Mouse (Mus musculus): ENCODE data around the gene Bhlhe40. TPM values are rescaled to one million over a fixed set of nuclear protein-coding genes. Genes with fewer than 3 reads are reported as not detected.
A peak's percentile ranks its signal among the peaks of the same experiment; 100 is the strongest.

Gene Bhlhe40
- total and polyA plus RNA-seq, 3 experiments: 27.9 to 64.6 (median 31.1) TPM

GRCm38 (mm10) chr6:108664533-108665150, 4.2 kb downstream of the Bhlhe40 start:
- H3K27ac ChIP-seq: peak overlapping the region; percentile 24
- WGBS: 66% methylated on average over 24 of the region's 24 CpGs
- no peak overlapping the region; the same call in 1 of the 2 replicates for H3K4me3 ChIP-seq
- peaks cover 21% of the 10 kb centered on the region for H3K4me1 ChIP-seq (ENCODE audit: control insufficient read depth, insufficient read depth, low read length)
- H3K9ac ChIP-seq (ENCODE audit: low read depth, low read length): no peak overlapping the region
- intact Hi-C loops (cut with DNase I): loop anchor here (5.0 kb wide), 2 partner anchors 452 to 567 kb away; partner anchors contain the start of gene Itpr1
- no peaks in the 10 kb centered on the region for H3K79me2 ChIP-seq (replicated peaks; ENCODE audit: control insufficient read depth, insufficient read depth, low read length)
- peaks cover 41% of the 10 kb centered on the region for H3K36me3 ChIP-seq (ENCODE audit: control insufficient read depth, insufficient read depth, low read length)
- TF ChIP-seq EP300 (IDR thresholded peaks at IDR 0.05; ENCODE audit: insufficient read depth, low read depth, low read length): no peak
- no peak for TF ChIP-seq CTCF (IDR thresholded peaks at IDR 0.05)
- TF ChIP-seq POLR2A (IDR thresholded peaks at IDR 0.05; ENCODE audit: insufficient read depth, low read depth, low read length): no peak
- no peaks in the 10 kb centered on the region for H3K27me3 ChIP-seq (ENCODE audit: control insufficient read depth, insufficient read depth, low read length)
- DNase-seq: peak in 1 of 2 experiments; percentile 11

- peak overlapping the region; percentile 31; the same call in 1 of the 2 replicates for H3K9ac ChIP-seq (ENCODE audit: low read depth, low read length)
- peak overlapping the region; percentile 38 for H3K27ac ChIP-seq
- no peaks in the 10 kb centered on the region for H3K27me3 ChIP-seq (ENCODE audit: control insufficient read depth, insufficient read depth, low read length)
- peaks cover 21% of the 10 kb centered on the region for H3K4me1 ChIP-seq (ENCODE audit: control insufficient read depth, insufficient read depth, low read length)
- H3K79me2 ChIP-seq (replicated peaks; ENCODE audit: control insufficient read depth, insufficient read depth, low read length): no peaks in the 10 kb centered on the region
- DNase-seq: no peak
- H3K4me3 ChIP-seq: no peak overlapping the region
- 47% methylated on average over 5 of the region's 5 CpGs for WGBS
- H3K36me3 ChIP-seq (ENCODE audit: control insufficient read depth, insufficient read depth, low read length): peaks cover 41% of the 10 kb centered on the region
- TF ChIP-seq POLR2A (IDR thresholded peaks at IDR 0.05; ENCODE audit: insufficient read depth, low read depth, low read length) (no peak), EP300 (IDR thresholded peaks at IDR 0.05; ENCODE audit: insufficient read depth, low read depth, low read length) (no peak), CTCF (IDR thresholded peaks at IDR 0.05) (no peak)
- intact Hi-C loops (cut with DNase I): no loop called here
These were observed 5.2 kb downstream of the Bhlhe40 start for GRCm38 (mm10) chr6:108665587-108665986.

- Histone ChIP-seq H3K27me3 (ENCODE audit: control insufficient read depth, insufficient read depth, low read length) (no peaks in the 10 kb centered on the region), H3K79me2 (replicated peaks; ENCODE audit: control insufficient read depth, insufficient read depth, low read length) (no peaks in the 10 kb centered on the region), H3K9ac (ENCODE audit: low read depth, low read length) (no peak overlapping the region), H3K4me3 (no peak overlapping the region), H3K36me3 (ENCODE audit: control insufficient read depth, insufficient read depth, low read length) (peaks cover 41% of the 10 kb centered on the region), H3K27ac (peak overlapping the region; percentile 90), H3K4me1 (ENCODE audit: control insufficient read depth, insufficient read depth, low read length) (peaks cover 22% of the 10 kb centered on the region)
- WGBS: 59% methylated on average over 12 of the region's 12 CpGs
- TF ChIP-seq POLR2A (IDR thresholded peaks at IDR 0.05; ENCODE audit: insufficient read depth, low read depth, low read length) (peak; percentile 14; the same call in 1 of the 2 replicates), EP300 (IDR thresholded peaks at IDR 0.05; ENCODE audit: insufficient read depth, low read depth, low read length) (no peak)
- intact Hi-C loops (cut with DNase I): no loop called here
- no peak for DNase-seq
These were observed 6.4 kb downstream of the Bhlhe40 start for GRCm38 (mm10) chr6:108666648-108667488.

- Histone ChIP-seq H3K4me3 (no peak overlapping the region), H3K27me3 (ENCODE audit: control insufficient read depth, insufficient read depth, low read length) (no peaks in the 10 kb centered on the region), H3K9ac (ENCODE audit: low read depth, low read length) (peak overlapping the region; percentile 47), H3K27ac (peak overlapping the region; percentile 90), H3K4me1 (ENCODE audit: control insufficient read depth, insufficient read depth, low read length) (peaks cover 22% of the 10 kb centered on the region), H3K36me3 (ENCODE audit: control insufficient read depth, insufficient read depth, low read length) (peaks cover 39% of the 10 kb centered on the region), H3K79me2 (replicated peaks; ENCODE audit: control insufficient read depth, insufficient read depth, low read length) (no peaks in the 10 kb centered on the region)
- TF ChIP-seq EP300 (IDR thresholded peaks at IDR 0.05; ENCODE audit: insufficient read depth, low read depth, low read length) (0 out of 2 replicates have a peak, but pooled peaks have one; percentile 22), CTCF (IDR thresholded peaks at IDR 0.05) (no peak), POLR2A (IDR thresholded peaks at IDR 0.05; ENCODE audit: insufficient read depth, low read depth, low read length) (0 out of 2 replicates have a peak, but pooled peaks have one; percentile 16)
- 6% methylated on average over 6 of the region's 6 CpGs for WGBS
- DNase-seq: peak; percentile 56 to 57
- intact Hi-C loops (cut with DNase I): loop anchor here (1.0 to 2.0 kb wide), 2 partner anchors 7 to 43 kb away; partner anchors contain the start of gene Bhlhe40
These were observed 7.2 kb downstream of the Bhlhe40 start for GRCm38 (mm10) chr6:108667599-108668021.

GRCm38 (mm10) chr6:108668321-108668786, 7.9 kb downstream of the Bhlhe40 start:
- Histone ChIP-seq H3K27me3 (ENCODE audit: control insufficient read depth, insufficient read depth, low read length) (no peaks in the 10 kb centered on the region), H3K9ac (ENCODE audit: low read depth, low read length) (peak overlapping the region; percentile 47), H3K4me3 (peak overlapping the region; percentile 22), H3K36me3 (ENCODE audit: control insufficient read depth, insufficient read depth, low read length) (peaks cover 33% of the 10 kb centered on the region), H3K79me2 (replicated peaks; ENCODE audit: control insufficient read depth, insufficient read depth, low read length) (no peaks in the 10 kb centered on the region), H3K4me1 (ENCODE audit: control insufficient read depth, insufficient read depth, low read length) (peaks cover 22% of the 10 kb centered on the region), H3K27ac (peak overlapping the region; percentile 90)
- peak; percentile 89 to 93 for DNase-seq
- WGBS: under 1% methylated on average over 30 of the region's 30 CpGs
- intact Hi-C loops (cut with DNase I): loop anchor here (1.0 to 2.0 kb wide), 2 partner anchors 8 to 42 kb away; partner anchors contain the start of gene Bhlhe40
- TF ChIP-seq EP300 (IDR thresholded peaks at IDR 0.05; ENCODE audit: insufficient read depth, low read depth, low read length) (peak; percentile 91), POLR2A (IDR thresholded peaks at IDR 0.05; ENCODE audit: insufficient read depth, low read depth, low read length) (0 out of 2 replicates have a peak, but pooled peaks have one; percentile 23), CTCF (IDR thresholded peaks at IDR 0.05) (no peak; the same call in 1 of the 2 replicates)

Data from heart, adult 2 months (tissue).